Mouse (Mus musculus) forebrain, embryonic 10.5 days (tissue): ENCODE results near the gene Paf1. TPM values are rescaled to one million over a fixed set of nuclear protein-coding genes. Genes with fewer than 3 reads are reported as not detected.

ENCODE experiments used
- DNase-seq: peaks from one replicate; pipeline ENCODE4 v3.0.0-alpha.2; 2017; ENCODE audit warnings: low spot score; ENCODE audit errors: extremely low spot score
- H3K27ac ChIP-seq: fragments of 300-500 bp; sonication (generic); 2 replicates; pipeline ENCODE4 v1.5.1; 2016; ENCODE audit warnings: mild to moderate bottlenecking
- H3K27me3 ChIP-seq: fragments of 300-500 bp; sonication (generic); 2 replicates; pipeline ENCODE4 v1.6.1; 2016; ENCODE audit warnings: mild to moderate bottlenecking; ENCODE audit not compliant: poor library complexity, severe bottlenecking
- H3K36me3 ChIP-seq: fragments of 300-500 bp; sonication (generic); replicated peaks from 2 replicates; pipeline ENCODE4 v1.6.1; 2016; ENCODE audit warnings: mild to moderate bottlenecking, moderate library complexity
- H3K4me1 ChIP-seq: fragments of 300-500 bp; sonication (generic); 2 replicates; pipeline ENCODE4 v1.6.1; 2016
- H3K4me3 ChIP-seq: fragments of 300-500 bp; sonication (generic); 2 replicates; pipeline ENCODE4 v1.5.1; 2016; ENCODE audit warnings: mild to moderate bottlenecking, moderate library complexity
- H3K9me3 ChIP-seq: fragments of 300-500 bp; sonication (generic); 2 replicates; pipeline ENCODE4 v1.6.1; 2016; ENCODE audit warnings: mild to moderate bottlenecking, moderate library complexity
- WGBS: fragments of 180-500 bp; shearing (Covaris S2); methylation state at CpG from one replicate; pipeline ENCODE4 v1.1.7; 2016; 5-methylcytosine and 5-hydroxymethylcytosine counted together
- polyA plus RNA-seq: library from polyadenylated mRNA; unstranded; fragments of >200 nt; fragmentation: Nextera tagmentation; extraction: Ambion mirVana; gene quantifications from 2 replicates; pipeline ENCODE4 v1.2.1, GENCODE M21; 2016

Gene Paf1
- polyA plus RNA-seq, 1 experiment from 2014 or later: 82.3 TPM

GRCm38 (mm10) chr7:28398000-28398399, 5.2 kb downstream of the Paf1 start:
- no peak for DNase-seq
- 76% methylated on average over 3 of the region's 3 CpGs for WGBS

GRCm38 (mm10) chr7:28398696-28399340, 6.1 kb downstream of the Paf1 start:
- no peak for DNase-seq
- 92% methylated on average over 10 of the region's 10 CpGs for WGBS
- peaks cover 2% of the 10 kb centered on the region for H3K4me1 ChIP-seq
- H3K27ac ChIP-seq: no peak overlapping the region
- H3K4me3 ChIP-seq: no peak overlapping the region
- H3K9me3 ChIP-seq: no peaks in the 10 kb centered on the region
- H3K36me3 ChIP-seq: peaks cover 96% of the 10 kb centered on the region
- no peaks in the 10 kb centered on the region for H3K27me3 ChIP-seq

More at GRCm38 (mm10) chr7:28398000-28398399, 5.2 kb downstream of the Paf1 start:
- Histone ChIP-seq H3K4me3 (no peak overlapping the region), H3K9me3 (no peaks in the 10 kb centered on the region), H3K27ac (no peak overlapping the region), H3K36me3 (peaks cover 87% of the 10 kb centered on the region), H3K4me1 (peaks cover 9% of the 10 kb centered on the region), H3K27me3 (no peaks in the 10 kb centered on the region)

GRCm38 (mm10) chr7:28401030-28401429, 8.3 kb downstream of the Paf1 start:
- Histone ChIP-seq H3K4me1 (no peaks in the 10 kb centered on the region), H3K27ac (no peak overlapping the region), H3K9me3 (no peaks in the 10 kb centered on the region), H3K27me3 (no peaks in the 10 kb centered on the region), H3K36me3 (peaks cover 99% of the 10 kb centered on the region), H3K4me3 (no peak overlapping the region)
- WGBS: 95% methylated on average over 1 of the region's 1 CpGs
- no peak for DNase-seq

- 83% methylated on average over 3 of the region's 3 CpGs for WGBS
- H3K9me3 ChIP-seq: no peaks in the 10 kb centered on the region
- H3K27ac ChIP-seq: no peak overlapping the region
- H3K4me1 ChIP-seq: no peaks in the 10 kb centered on the region
- DNase-seq: no peak
- H3K4me3 ChIP-seq: no peak overlapping the region
- no peaks in the 10 kb centered on the region for H3K27me3 ChIP-seq
- peaks cover 99% of the 10 kb centered on the region for H3K36me3 ChIP-seq
Observed at GRCm38 (mm10) chr7:28401942-28402341, 9.2 kb downstream of the Paf1 start.

- Histone ChIP-seq H3K4me3 (no peak overlapping the region), H3K27me3 (no peaks in the 10 kb centered on the region), H3K9me3 (no peaks in the 10 kb centered on the region), H3K36me3 (peaks cover 100% of the 10 kb centered on the region), H3K4me1 (no peaks in the 10 kb centered on the region), H3K27ac (no peak overlapping the region)
- WGBS: 89% methylated on average over 3 of the region's 3 CpGs
- DNase-seq: no peak
Observed at GRCm38 (mm10) chr7:28410841-28411475, 18.2 kb downstream of the Paf1 start.

- peaks cover 100% of the 10 kb centered on the region for H3K36me3 ChIP-seq
- H3K4me1 ChIP-seq: no peaks in the 10 kb centered on the region
- H3K4me3 ChIP-seq: no peak overlapping the region
- no peaks in the 10 kb centered on the region for H3K27me3 ChIP-seq
- no peaks in the 10 kb centered on the region for H3K9me3 ChIP-seq
- 93% methylated on average over 4 of the region's 4 CpGs for WGBS
- DNase-seq: no peak
- no peak overlapping the region for H3K27ac ChIP-seq
Observed at GRCm38 (mm10) chr7:28412826-28413225, 20.1 kb downstream of the Paf1 start.

GRCm38 (mm10) chr7:28417368-28417767, 24.6 kb downstream of the Paf1 start:
- Histone ChIP-seq H3K4me1 (no peaks in the 10 kb centered on the region), H3K4me3 (no peak overlapping the region), H3K27me3 (no peaks in the 10 kb centered on the region), H3K36me3 (peaks cover 100% of the 10 kb centered on the region), H3K27ac (no peak overlapping the region), H3K9me3 (no peaks in the 10 kb centered on the region)
- DNase-seq: no peak

GRCm38 (mm10) chr7:28418096-28418670, 25.4 kb downstream of the Paf1 start:
- no peak overlapping the region for H3K4me3 ChIP-seq
- no peaks in the 10 kb centered on the region for H3K27me3 ChIP-seq
- WGBS: 88% methylated on average over 8 of the region's 8 CpGs
- H3K27ac ChIP-seq: no peak overlapping the region
- no peaks in the 10 kb centered on the region for H3K4me1 ChIP-seq
- DNase-seq: no peak
- peaks cover 100% of the 10 kb centered on the region for H3K36me3 ChIP-seq
- H3K9me3 ChIP-seq: no peaks in the 10 kb centered on the region

- Histone ChIP-seq H3K9me3 (no peaks in the 10 kb centered on the region), H3K27ac (no peak overlapping the region), H3K36me3 (peaks cover 100% of the 10 kb centered on the region), H3K4me1 (no peaks in the 10 kb centered on the region), H3K4me3 (no peak overlapping the region), H3K27me3 (no peaks in the 10 kb centered on the region)
- no peak for DNase-seq
- WGBS: 97% methylated on average over 2 of the region's 2 CpGs
Observed at GRCm38 (mm10) chr7:28419416-28419815, 26.7 kb downstream of the Paf1 start.

GRCm38 (mm10) chr7:28423018-28423417, 30.3 kb downstream of the Paf1 start:
- H3K36me3 ChIP-seq: peaks cover 90% of the 10 kb centered on the region

GRCm38 (mm10) chr7:28427738-28428137, 35.0 kb downstream of the Paf1 start:
- H3K27me3 ChIP-seq: no peaks in the 10 kb centered on the region
- no peaks in the 10 kb centered on the region for H3K9me3 ChIP-seq
- no peak for DNase-seq
- no peak overlapping the region for H3K4me3 ChIP-seq
- peaks cover 3% of the 10 kb centered on the region; the same call in 1 of the 2 replicates for H3K4me1 ChIP-seq
- peaks cover 84% of the 10 kb centered on the region for H3K36me3 ChIP-seq
- no peak overlapping the region for H3K27ac ChIP-seq

More at GRCm38 (mm10) chr7:28423018-28423417, 30.3 kb downstream of the Paf1 start:
- Histone ChIP-seq H3K27ac (no peak overlapping the region), H3K4me3 (no peak overlapping the region), H3K27me3 (no peaks in the 10 kb centered on the region), H3K4me1 (no peaks in the 10 kb centered on the region), H3K9me3 (no peaks in the 10 kb centered on the region)
- WGBS: 95% methylated on average over 1 of the region's 1 CpGs
- no peak for DNase-seq

- H3K9me3 ChIP-seq: no peaks in the 10 kb centered on the region
- H3K27me3 ChIP-seq: no peaks in the 10 kb centered on the region
- peaks cover 29% of the 10 kb centered on the region for H3K4me1 ChIP-seq
- H3K36me3 ChIP-seq: peaks cover 75% of the 10 kb centered on the region
- WGBS: 89% methylated on average over 1 of the region's 1 CpGs
- no peak overlapping the region for H3K4me3 ChIP-seq
- no peak for DNase-seq
- no peak overlapping the region for H3K27ac ChIP-seq
Observed at GRCm38 (mm10) chr7:28430512-28430911, 37.8 kb downstream of the Paf1 start.

GRCm38 (mm10) chr7:28432252-28432651, 39.5 kb downstream of the Paf1 start:
- Histone ChIP-seq H3K9me3 (no peaks in the 10 kb centered on the region), H3K36me3 (peaks cover 63% of the 10 kb centered on the region), H3K27me3 (no peaks in the 10 kb centered on the region), H3K4me1 (peaks cover 38% of the 10 kb centered on the region), H3K27ac (no peak overlapping the region), H3K4me3 (no peak overlapping the region)
- DNase-seq: no peak
- 95% methylated on average over 2 of the region's 2 CpGs for WGBS
